Mouse (Mus musculus): ENCODE data around the gene Ncapg. TPM values are rescaled to one million over a fixed set of nuclear protein-coding genes. Genes with fewer than 3 reads are reported as not detected.

Ncapg gene
- polyA plus RNA-seq, 1 experiment from 2014 or later = 5.0 TPM

- Histone ChIP-seq H3K4me1 (ENCODE audit: control insufficient read depth, insufficient read depth, low read length) (no peaks in the 10 kb centered on the region), H3K9ac (ENCODE audit: low read depth, low read length) (no peak overlapping the region), H3K36me3 (ENCODE audit: control insufficient read depth, insufficient read depth, low read length) (no peaks in the 10 kb centered on the region), H3K9me3 (replicated peaks; ENCODE audit: control insufficient read depth, low read length, poor library complexity, severe bottlenecking) (no peaks in the 10 kb centered on the region), H3K4me3 (ENCODE audit: low read depth, low read length) (no peak overlapping the region), H3K27ac (ENCODE audit: low read length) (no peak overlapping the region), H3K4me2 (ENCODE audit: low read length) (no peak overlapping the region), H3K27me3 (ENCODE audit: control insufficient read depth, insufficient read depth, low read depth, low read length) (no peaks in the 10 kb centered on the region)
- ATAC-seq = no peak
- 100% methylated on average over 1 of the region's 1 CpGs for WGBS
Measured at GRCm38 (mm10) chr5:45683388-45683787, 13.7 kb downstream of the Ncapg start.

- no peak for ATAC-seq
- Histone ChIP-seq H3K27ac (ENCODE audit: low read length) (no peak overlapping the region), H3K9ac (ENCODE audit: low read depth, low read length) (no peak overlapping the region), H3K4me3 (ENCODE audit: low read depth, low read length) (no peak overlapping the region), H3K4me1 (ENCODE audit: control insufficient read depth, insufficient read depth, low read length) (no peaks in the 10 kb centered on the region), H3K9me3 (replicated peaks; ENCODE audit: control insufficient read depth, low read length, poor library complexity, severe bottlenecking) (no peaks in the 10 kb centered on the region), H3K4me2 (ENCODE audit: low read length) (no peak overlapping the region), H3K27me3 (ENCODE audit: control insufficient read depth, insufficient read depth, low read depth, low read length) (no peaks in the 10 kb centered on the region), H3K36me3 (ENCODE audit: control insufficient read depth, insufficient read depth, low read length) (no peaks in the 10 kb centered on the region)
- WGBS = 100% methylated on average over 2 of the region's 2 CpGs
Measured at GRCm38 (mm10) chr5:45685243-45685642, 15.5 kb downstream of the Ncapg start.

DNA sequence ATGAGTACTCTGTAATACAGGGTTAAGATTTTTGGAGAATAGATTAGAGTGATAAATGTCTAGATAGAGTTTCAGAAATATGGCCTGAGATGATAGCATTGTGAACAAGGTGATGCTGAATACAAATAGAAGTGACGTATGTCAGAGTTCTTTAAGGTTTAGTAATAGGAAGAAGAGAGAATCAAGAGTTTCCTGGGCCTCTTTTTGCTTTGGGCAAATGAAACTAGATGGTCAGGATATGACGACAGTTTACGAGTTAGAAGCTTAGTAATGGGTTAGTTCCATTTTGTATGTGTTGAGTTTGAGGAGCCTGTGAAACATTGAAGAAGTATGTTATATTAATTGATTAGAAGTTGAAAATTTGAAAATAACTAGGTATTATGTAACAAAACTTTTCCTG, 16.5 kb downstream of the Ncapg start:
- no peaks in the 10 kb centered on the region for H3K36me3 ChIP-seq (ENCODE audit: control insufficient read depth, insufficient read depth, low read length)
- no peak overlapping the region for H3K9ac ChIP-seq (ENCODE audit: low read depth, low read length)
- no peaks in the 10 kb centered on the region for H3K27me3 ChIP-seq (ENCODE audit: control insufficient read depth, insufficient read depth, low read depth, low read length)
- ATAC-seq = no peak
- no peak overlapping the region for H3K27ac ChIP-seq (ENCODE audit: low read length)
- no peaks in the 10 kb centered on the region for H3K4me1 ChIP-seq (ENCODE audit: control insufficient read depth, insufficient read depth, low read length)
- WGBS = 96% methylated on average over 3 of the region's 3 CpGs
- no peak overlapping the region for H3K4me2 ChIP-seq (ENCODE audit: low read length)
- no peak overlapping the region for H3K4me3 ChIP-seq (ENCODE audit: low read depth, low read length)
- no peaks in the 10 kb centered on the region for H3K9me3 ChIP-seq (replicated peaks; ENCODE audit: control insufficient read depth, low read length, poor library complexity, severe bottlenecking)

DNA sequence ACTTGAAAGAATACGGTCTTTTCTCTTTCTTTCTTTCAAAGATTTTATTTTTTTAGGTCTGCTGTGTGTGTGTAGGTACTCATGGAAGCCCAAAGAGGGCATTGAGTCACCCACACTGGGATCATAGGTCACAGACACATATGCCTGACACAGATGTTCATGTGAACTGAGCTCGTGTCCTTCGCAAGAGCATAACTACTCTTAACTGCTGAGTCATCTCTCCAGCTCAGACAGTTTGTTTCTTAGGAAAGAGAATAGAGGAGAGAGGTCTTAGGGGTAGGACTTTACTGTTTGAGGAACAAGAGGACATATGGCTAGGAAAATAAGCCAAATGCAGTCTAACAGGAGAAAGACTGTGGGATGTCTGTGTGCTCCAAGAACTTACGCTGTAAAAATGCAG, 19.4 kb downstream of the Ncapg start:
- ATAC-seq = no peak
- Histone ChIP-seq H3K9me3 (replicated peaks; ENCODE audit: control insufficient read depth, low read length, poor library complexity, severe bottlenecking) (no peaks in the 10 kb centered on the region), H3K4me2 (ENCODE audit: low read length) (no peak overlapping the region), H3K4me3 (ENCODE audit: low read depth, low read length) (no peak overlapping the region), H3K4me1 (ENCODE audit: control insufficient read depth, insufficient read depth, low read length) (no peaks in the 10 kb centered on the region), H3K27ac (ENCODE audit: low read length) (no peak overlapping the region), H3K9ac (ENCODE audit: low read depth, low read length) (no peak overlapping the region), H3K27me3 (ENCODE audit: control insufficient read depth, insufficient read depth, low read depth, low read length) (no peaks in the 10 kb centered on the region), H3K36me3 (ENCODE audit: control insufficient read depth, insufficient read depth, low read length) (no peaks in the 10 kb centered on the region)
- 86% methylated on average over 4 of the region's 4 CpGs for WGBS

GRCm38 (mm10) chr5:45690802-45691201, 21.1 kb downstream of the Ncapg start:
- Histone ChIP-seq H3K27ac (ENCODE audit: low read length) (no peak overlapping the region), H3K4me3 (ENCODE audit: low read depth, low read length) (no peak overlapping the region), H3K9ac (ENCODE audit: low read depth, low read length) (no peak overlapping the region), H3K9me3 (replicated peaks; ENCODE audit: control insufficient read depth, low read length, poor library complexity, severe bottlenecking) (no peaks in the 10 kb centered on the region), H3K36me3 (ENCODE audit: control insufficient read depth, insufficient read depth, low read length) (no peaks in the 10 kb centered on the region), H3K4me2 (ENCODE audit: low read length) (no peak overlapping the region), H3K4me1 (ENCODE audit: control insufficient read depth, insufficient read depth, low read length) (no peaks in the 10 kb centered on the region), H3K27me3 (ENCODE audit: control insufficient read depth, insufficient read depth, low read depth, low read length) (no peaks in the 10 kb centered on the region)
- WGBS = 90% methylated on average over 2 of the region's 2 CpGs
- no peak for ATAC-seq

- H3K4me3 ChIP-seq (ENCODE audit: low read depth, low read length) = no peak overlapping the region
- no peaks in the 10 kb centered on the region for H3K27me3 ChIP-seq (ENCODE audit: control insufficient read depth, insufficient read depth, low read depth, low read length)
- no peaks in the 10 kb centered on the region for H3K9me3 ChIP-seq (replicated peaks; ENCODE audit: control insufficient read depth, low read length, poor library complexity, severe bottlenecking)
- H3K4me2 ChIP-seq (ENCODE audit: low read length) = no peak overlapping the region
- H3K27ac ChIP-seq (ENCODE audit: low read length) = no peak overlapping the region
- H3K9ac ChIP-seq (ENCODE audit: low read depth, low read length) = no peak overlapping the region
- no peaks in the 10 kb centered on the region for H3K36me3 ChIP-seq (ENCODE audit: control insufficient read depth, insufficient read depth, low read length)
- 92% methylated on average over 6 of the region's 6 CpGs for WGBS
- no peak for ATAC-seq
- H3K4me1 ChIP-seq (ENCODE audit: control insufficient read depth, insufficient read depth, low read length) = no peaks in the 10 kb centered on the region
Measured at GRCm38 (mm10) chr5:45691678-45692077, 22.0 kb downstream of the Ncapg start.

DNA sequence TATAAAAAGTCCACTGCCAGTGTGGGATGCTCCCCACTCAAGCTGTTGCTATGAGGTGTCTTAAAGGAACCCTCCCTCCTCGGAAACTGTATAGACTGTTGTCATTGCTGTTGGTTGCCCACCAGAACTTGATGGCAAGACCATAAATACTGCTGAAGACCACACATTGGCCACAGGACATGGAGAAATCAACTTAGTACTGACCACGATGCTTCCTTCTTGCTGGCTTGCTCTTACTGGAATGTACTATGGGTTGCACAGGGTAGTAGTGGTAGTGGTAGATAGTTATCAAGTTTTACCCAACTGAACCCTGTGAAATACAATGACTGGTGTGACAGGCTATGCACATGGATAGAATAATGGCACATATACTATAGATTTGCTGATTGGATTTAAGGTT, 37.1 kb downstream of the Ncapg start:
- no peaks in the 10 kb centered on the region for H3K9me3 ChIP-seq (replicated peaks; ENCODE audit: control insufficient read depth, low read length, poor library complexity, severe bottlenecking)
- WGBS = 93% methylated on average over 2 of the region's 2 CpGs
- no peaks in the 10 kb centered on the region for H3K27me3 ChIP-seq (ENCODE audit: control insufficient read depth, insufficient read depth, low read depth, low read length)
- no peaks in the 10 kb centered on the region; the same call in 1 of the 2 replicates for H3K36me3 ChIP-seq (ENCODE audit: control insufficient read depth, insufficient read depth, low read length)
- H3K4me3 ChIP-seq (ENCODE audit: low read depth, low read length) = no peak overlapping the region
- no peaks in the 10 kb centered on the region for H3K4me1 ChIP-seq (ENCODE audit: control insufficient read depth, insufficient read depth, low read length)
- no peak for ATAC-seq
- no peak overlapping the region for H3K9ac ChIP-seq (ENCODE audit: low read depth, low read length)
- H3K4me2 ChIP-seq (ENCODE audit: low read length) = no peak overlapping the region
- no peak overlapping the region for H3K27ac ChIP-seq (ENCODE audit: low read length)

DNA sequence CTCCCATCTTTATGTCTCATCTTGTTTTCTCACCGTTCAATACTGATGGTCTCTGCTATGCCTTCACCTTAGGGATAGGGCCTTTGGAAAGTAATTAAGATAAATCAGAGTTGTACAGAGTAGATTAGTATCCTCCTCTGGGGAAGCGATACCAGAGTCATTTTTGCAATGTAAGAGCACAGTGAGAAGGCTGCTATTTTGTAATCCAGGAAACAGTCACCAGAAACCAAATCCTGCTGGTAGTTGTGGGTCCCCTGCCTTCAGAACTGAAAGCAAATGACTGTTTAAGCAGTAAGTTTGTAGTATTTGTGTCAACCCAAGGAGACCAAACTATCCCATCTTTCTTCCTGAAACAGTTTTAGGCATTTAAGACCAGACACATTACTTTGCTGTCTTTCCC, 39.9 kb downstream of the Ncapg start:
- Histone ChIP-seq H3K36me3 (ENCODE audit: control insufficient read depth, insufficient read depth, low read length) (no peaks in the 10 kb centered on the region; the same call in 1 of the 2 replicates), H3K27me3 (ENCODE audit: control insufficient read depth, insufficient read depth, low read depth, low read length) (no peaks in the 10 kb centered on the region), H3K4me2 (ENCODE audit: low read length) (no peak overlapping the region), H3K4me1 (ENCODE audit: control insufficient read depth, insufficient read depth, low read length) (no peaks in the 10 kb centered on the region), H3K27ac (ENCODE audit: low read length) (no peak overlapping the region), H3K4me3 (ENCODE audit: low read depth, low read length) (no peak overlapping the region), H3K9ac (ENCODE audit: low read depth, low read length) (no peak overlapping the region), H3K9me3 (replicated peaks; ENCODE audit: control insufficient read depth, low read length, poor library complexity, severe bottlenecking) (no peaks in the 10 kb centered on the region)
- WGBS = 93% methylated on average over 2 of the region's 2 CpGs
- ATAC-seq = no peak

DNA sequence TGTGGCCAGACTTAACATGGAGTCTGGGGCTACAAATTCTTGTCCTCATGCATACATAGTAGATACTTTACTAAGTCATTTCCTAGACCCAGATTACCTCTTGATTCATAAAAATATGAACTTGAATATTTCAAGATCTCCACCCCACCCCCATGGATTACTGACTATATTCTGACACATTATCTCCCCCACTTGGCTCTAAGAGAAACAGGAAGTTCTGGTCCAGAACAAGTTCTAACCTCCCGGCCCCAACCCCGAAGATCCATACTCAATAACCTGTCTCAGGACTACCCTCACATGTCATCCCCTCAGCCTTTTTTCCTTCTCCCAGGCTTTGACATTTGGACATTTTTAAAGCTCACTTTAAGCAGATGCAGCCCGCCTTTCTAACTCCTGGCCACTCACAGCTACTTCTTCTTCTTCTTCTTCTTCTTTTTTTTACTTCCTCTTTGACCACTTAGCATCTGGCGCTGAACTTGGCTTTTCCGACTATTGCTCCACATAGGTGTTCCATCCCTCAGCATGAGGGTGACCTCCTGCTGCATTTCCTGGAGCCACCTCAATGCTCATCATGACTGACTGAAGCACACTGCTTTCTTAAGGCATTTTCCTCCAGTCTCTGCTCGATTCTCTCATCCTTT, 49.2 kb downstream of the Ncapg start:
- H3K9me3 ChIP-seq (replicated peaks; ENCODE audit: control insufficient read depth, low read length, poor library complexity, severe bottlenecking) = no peaks in the 10 kb centered on the region
- H3K4me1 ChIP-seq (ENCODE audit: control insufficient read depth, insufficient read depth, low read length) = no peaks in the 10 kb centered on the region
- no peak overlapping the region for H3K27ac ChIP-seq (ENCODE audit: low read length)
- no peak overlapping the region for H3K4me2 ChIP-seq (ENCODE audit: low read length)
- 96% methylated on average over 6 of the region's 6 CpGs for WGBS
- no peak overlapping the region for H3K4me3 ChIP-seq (ENCODE audit: low read depth, low read length)
- no peak for ATAC-seq
- H3K27me3 ChIP-seq (ENCODE audit: control insufficient read depth, insufficient read depth, low read depth, low read length) = no peaks in the 10 kb centered on the region
- no peak overlapping the region for H3K9ac ChIP-seq (ENCODE audit: low read depth, low read length)
- no peaks in the 10 kb centered on the region for H3K36me3 ChIP-seq (ENCODE audit: control insufficient read depth, insufficient read depth, low read length)
